Mouse (Mus musculus): ENCODE measurements around the gene Cnot3.

DNA sequence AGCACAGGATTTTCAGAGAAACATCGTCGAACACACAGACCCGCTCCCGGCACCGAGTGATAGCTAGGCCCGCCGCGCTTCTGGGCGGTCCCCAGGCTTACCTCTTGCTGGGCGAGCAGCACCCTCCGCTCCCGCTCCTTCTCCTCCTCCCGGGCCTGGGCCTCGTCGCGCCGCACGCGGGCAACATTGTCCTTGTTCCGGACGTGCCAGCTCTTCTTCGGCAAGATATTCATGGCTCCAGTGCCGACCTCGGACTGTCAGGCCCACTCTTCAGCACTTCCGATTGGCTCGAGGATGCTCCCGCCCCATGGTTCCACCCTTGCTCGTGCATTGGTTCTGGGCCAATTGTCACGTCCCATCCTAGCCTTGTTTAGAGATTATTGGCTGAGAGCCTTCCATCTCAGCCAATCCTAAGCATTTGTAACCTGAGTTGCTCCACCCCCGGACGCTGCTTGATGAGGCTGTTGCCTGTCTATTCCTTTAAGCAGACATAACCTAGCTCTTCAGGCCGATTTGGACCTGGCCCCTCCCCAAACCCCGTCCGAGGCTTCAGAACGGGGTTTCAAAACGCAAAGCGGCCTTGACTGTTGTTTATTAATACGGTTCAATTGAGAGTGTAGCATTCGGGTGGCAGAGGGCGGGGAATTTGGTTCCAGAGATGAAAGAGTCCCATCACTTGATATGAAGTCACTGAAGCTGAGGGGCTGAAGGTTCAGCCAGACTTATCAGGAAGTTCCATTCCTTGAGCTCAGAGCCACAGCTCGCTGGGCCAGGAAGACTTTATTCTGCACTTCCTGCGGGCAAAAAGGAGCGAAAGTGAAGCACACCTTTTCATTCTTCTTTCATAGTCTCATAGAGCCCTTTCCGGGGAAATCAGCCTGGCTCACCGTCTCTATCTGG, 20.4 kb downstream of the Cnot3 start, which contains the start of gene Leng1:
- TF ChIP-seq MYOD1 (IDR thresholded peaks at IDR 0.05; ENCODE audit: control insufficient read depth, insufficient read length, low read depth) = no peak
- no peak for TF ChIP-seq CTCF (IDR thresholded peaks at IDR 0.05; ENCODE audit: control insufficient read depth, insufficient read depth, insufficient read length)
- TF ChIP-seq MAX (IDR thresholded peaks at IDR 0.05) = peak; percentile 54

Measured in C2C12 (cell line).